Mouse (Mus musculus): ENCODE data around the gene Cldn3. TPM values are rescaled to one million over a fixed set of nuclear protein-coding genes. Genes with fewer than 3 reads are reported as not detected.

The Cldn3 gene
- total and polyA plus RNA-seq, 3 experiments: not detected

DNA sequence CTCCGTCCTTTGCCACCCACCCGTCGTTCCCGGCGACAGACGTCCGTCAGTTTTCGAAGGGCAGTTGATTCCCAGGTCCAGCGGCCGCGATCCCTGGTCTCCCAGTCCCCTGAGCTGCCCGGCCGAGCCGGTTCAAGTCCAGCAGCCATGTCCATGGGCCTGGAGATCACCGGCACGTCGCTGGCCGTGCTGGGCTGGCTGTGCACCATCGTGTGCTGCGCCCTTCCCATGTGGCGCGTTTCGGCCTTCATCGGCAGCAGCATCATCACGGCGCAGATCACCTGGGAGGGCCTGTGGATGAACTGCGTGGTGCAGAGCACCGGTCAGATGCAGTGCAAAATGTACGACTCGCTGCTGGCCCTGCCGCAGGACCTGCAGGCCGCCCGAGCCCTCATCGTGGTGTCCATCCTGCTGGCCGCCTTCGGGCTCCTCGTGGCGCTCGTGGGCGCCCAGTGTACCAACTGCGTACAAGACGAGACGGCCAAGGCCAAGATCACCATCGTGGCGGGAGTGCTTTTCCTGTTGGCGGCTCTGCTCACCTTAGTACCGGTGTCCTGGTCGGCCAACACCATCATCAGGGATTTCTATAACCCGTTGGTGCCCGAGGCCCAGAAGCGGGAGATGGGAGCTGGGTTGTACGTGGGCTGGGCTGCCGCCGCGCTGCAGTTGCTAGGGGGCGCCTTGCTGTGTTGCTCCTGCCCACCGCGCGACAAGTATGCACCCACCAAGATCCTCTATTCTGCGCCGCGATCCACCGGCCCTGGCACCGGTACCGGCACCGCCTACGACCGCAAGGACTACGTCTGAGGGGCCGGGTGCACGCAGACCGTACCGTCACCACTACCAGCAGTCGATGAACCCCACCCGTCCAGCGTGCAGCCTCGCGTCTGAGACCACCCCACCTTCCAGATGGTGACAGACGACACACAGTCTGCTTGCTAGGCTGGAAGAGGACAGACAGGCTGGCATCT lies 569 bp downstream of the Cldn3 start:
- 0 out of 4 replicates have a peak, but pooled peaks cover 0 to 3% of the 10 kb centered on the region in 2 experiments for H3K4me1 ChIP-seq (ENCODE audit: control insufficient read depth in 1 of 2, insufficient read depth in 2 of 2)
- no peak overlapping the region for H3K9ac ChIP-seq (ENCODE audit: insufficient read depth, low read depth)
- no peak overlapping the region for H3K4me3 ChIP-seq (replicated peaks in 1 of 3; ENCODE audit: low read depth in 2 of 3, low read length in 2 of 3, poor library complexity in 1 of 3)
- H3K9me3 ChIP-seq (replicated peaks; ENCODE audit: low read length): peaks cover 9% of the 10 kb centered on the region
- H3K4me2 ChIP-seq (ENCODE audit: insufficient read depth, low read depth, poor library complexity, severe bottlenecking): no peak overlapping the region
- in situ Hi-C loops (cut with MboI; ENCODE audit: low pct_ligation_motif_present, low pct_unique_long_range_greater_than_20kb, low sequenced_read_pairs) (no loop called here), dilution Hi-C loops (cut with MboI; ENCODE audit: extremely low pct_ligation_motif_present, extremely low pct_unique_long_range_greater_than_20kb, low sequenced_read_pairs) (no loop called here)
- no peak for TF ChIP-seq ZC3H11A (IDR thresholded peaks at IDR 0.05; ENCODE audit: low read depth, low read length)
- TF ChIP-seq JUN (IDR thresholded peaks at IDR 0.05; ENCODE audit: insufficient read depth, low read depth, low read length): no peak
- TF ChIP-seq USF2 (conservative IDR thresholded peaks at IDR 0.05; ENCODE audit: low read depth, low read length): no peak
- no peak for TF ChIP-seq NELFE (IDR thresholded peaks at IDR 0.05; ENCODE audit: low read depth, low read length)
- no peak for TF ChIP-seq SIN3A (IDR thresholded peaks at IDR 0.05; ENCODE audit: low read length)
- TF ChIP-seq CTCF (conservative IDR thresholded peaks at IDR 0.05 in 1 of 2, IDR thresholded peaks at IDR 0.05 in 1 of 2; ENCODE audit: low read depth in 2 of 2, low read length in 2 of 2): no peak
- TF ChIP-seq EP300 (IDR thresholded peaks at IDR 0.05; ENCODE audit: low read length): no peak
- no peak for TF ChIP-seq UBTF (IDR thresholded peaks at IDR 0.05; ENCODE audit: low read depth, low read length)
- H3K36me3 ChIP-seq (replicated peaks in 1 of 2; ENCODE audit: control insufficient read depth in 1 of 2, insufficient read depth in 1 of 2, low read length in 1 of 2): no peaks in the 10 kb centered on the region
- DNase-seq (ENCODE audit: extremely low read depth): no peak
- peaks cover 45% of the 10 kb centered on the region for H3K27me3 ChIP-seq (replicated peaks)
- no peaks in the 10 kb centered on the region for H3K79me2 ChIP-seq (replicated peaks; ENCODE audit: control insufficient read depth, extremely low read depth, insufficient read depth, poor library complexity, severe bottlenecking)
- no peak overlapping the region for H3K27ac ChIP-seq (ENCODE audit: insufficient read depth, low read depth)

DNA sequence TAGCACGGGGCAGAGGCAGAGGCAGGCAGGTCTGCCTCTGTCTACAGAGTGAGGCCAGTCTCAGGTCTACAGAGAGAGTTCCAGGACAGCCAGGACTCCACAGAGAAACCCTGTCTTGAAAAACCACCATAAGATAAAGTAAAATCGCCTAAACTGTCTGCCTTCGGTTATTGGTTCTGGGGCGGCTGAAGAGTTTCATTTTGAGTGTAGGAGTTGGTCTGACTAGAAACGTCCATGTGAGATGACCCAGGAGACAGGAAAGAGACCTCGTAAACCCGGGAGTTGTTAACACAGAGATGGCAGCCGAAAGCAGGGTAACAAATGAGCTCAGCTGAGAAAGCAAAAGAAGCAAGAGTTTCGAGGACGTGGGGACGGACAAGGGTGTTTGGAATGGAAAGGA lies 3.2 kb downstream of the Cldn3 start:
- Histone ChIP-seq H3K9me3 (replicated peaks; ENCODE audit: low read length) (peaks cover 9% of the 10 kb centered on the region), H3K36me3 (replicated peaks in 1 of 2; ENCODE audit: control insufficient read depth in 1 of 2, insufficient read depth in 1 of 2, low read length in 1 of 2) (no peaks in the 10 kb centered on the region), H3K9ac (ENCODE audit: insufficient read depth, low read depth) (0 out of 2 replicates have a peak overlapping the region, but pooled peaks have one; percentile 8), H3K27me3 (replicated peaks) (peaks cover 57% of the 10 kb centered on the region), H3K4me2 (ENCODE audit: insufficient read depth, low read depth, poor library complexity, severe bottlenecking) (peak overlapping the region; percentile 24), H3K27ac (ENCODE audit: insufficient read depth, low read depth) (no peak overlapping the region), H3K4me1 (ENCODE audit: control insufficient read depth in 1 of 2, insufficient read depth in 2 of 2) (0 out of 4 replicates have a peak, but pooled peaks cover 0 to 3% of the 10 kb centered on the region in 2 experiments), H3K4me3 (replicated peaks in 1 of 3; ENCODE audit: low read depth in 2 of 3, low read length in 2 of 3, poor library complexity in 1 of 3) (no peak overlapping the region), H3K79me2 (replicated peaks; ENCODE audit: control insufficient read depth, extremely low read depth, insufficient read depth, poor library complexity, severe bottlenecking) (no peaks in the 10 kb centered on the region)
- in situ Hi-C loops (cut with MboI; ENCODE audit: low pct_ligation_motif_present, low pct_unique_long_range_greater_than_20kb, low sequenced_read_pairs) (no loop called here), dilution Hi-C loops (cut with MboI; ENCODE audit: extremely low pct_ligation_motif_present, extremely low pct_unique_long_range_greater_than_20kb, low sequenced_read_pairs) (no loop called here)
- no peak for TF ChIP-seq NRF1 (IDR thresholded peaks at IDR 0.05; ENCODE audit: low read depth, low read length)
- TF ChIP-seq ZNF384 (IDR thresholded peaks at IDR 0.05; ENCODE audit: low read depth, low read length): no peak
- no peak for TF ChIP-seq SMC3 (IDR thresholded peaks at IDR 0.05; ENCODE audit: low read depth, low read length)
- no peak for TF ChIP-seq MAZ (IDR thresholded peaks at IDR 0.05; ENCODE audit: low read depth, low read length)
- no peak for TF ChIP-seq ZC3H11A (IDR thresholded peaks at IDR 0.05; ENCODE audit: low read depth, low read length)
- TF ChIP-seq UBTF (IDR thresholded peaks at IDR 0.05; ENCODE audit: low read depth, low read length): no peak
- TF ChIP-seq EP300 (IDR thresholded peaks at IDR 0.05; ENCODE audit: low read length): peak; percentile 48; the same call in 1 of the 2 replicates
- no peak for TF ChIP-seq SIN3A (IDR thresholded peaks at IDR 0.05; ENCODE audit: low read length)
- no peak for TF ChIP-seq HCFC1 (IDR thresholded peaks at IDR 0.05; ENCODE audit: low read depth, low read length)
- no peak for TF ChIP-seq RCOR1 (conservative IDR thresholded peaks at IDR 0.05; ENCODE audit: low read depth, low read length)
- no peak for TF ChIP-seq USF2 (conservative IDR thresholded peaks at IDR 0.05; ENCODE audit: low read depth, low read length)
- no peak for TF ChIP-seq MXI1 (IDR thresholded peaks at IDR 0.05; ENCODE audit: low read depth, low read length)
- TF ChIP-seq USF1 (IDR thresholded peaks at IDR 0.05; ENCODE audit: low read depth, low read length): no peak
- TF ChIP-seq TBP (conservative IDR thresholded peaks at IDR 0.05; ENCODE audit: low read depth, low read length): no peak
- TF ChIP-seq TCF12 (IDR thresholded peaks at IDR 0.05; ENCODE audit: low read depth, low read length): no peak
- TF ChIP-seq CHD1 (IDR thresholded peaks at IDR 0.05; ENCODE audit: low read depth, low read length): no peak
- TF ChIP-seq BHLHE40 (IDR thresholded peaks at IDR 0.05; ENCODE audit: low read depth, low read length): 0 out of 2 replicates have a peak, but pooled peaks have one; percentile 22
- TF ChIP-seq JUND (conservative IDR thresholded peaks at IDR 0.05; ENCODE audit: low read depth, low read length): peak; percentile 41; the same call in 1 of the 2 replicates
- no peak for TF ChIP-seq NELFE (IDR thresholded peaks at IDR 0.05; ENCODE audit: low read depth, low read length)
- no peak for TF ChIP-seq ELF1 (IDR thresholded peaks at IDR 0.05; ENCODE audit: low read depth, low read length)
- TF ChIP-seq POLR2AphosphoS2 (IDR thresholded peaks at IDR 0.05; ENCODE audit: low read depth, low read length): no peak
- TF ChIP-seq MYC (IDR thresholded peaks at IDR 0.05; ENCODE audit: low read depth, low read length): no peak
- no peak for TF ChIP-seq MEF2A (IDR thresholded peaks at IDR 0.05; ENCODE audit: borderline replicate concordance, low read depth, low read length)
- TF ChIP-seq IRF4 (IDR thresholded peaks at IDR 0.05; ENCODE audit: low read depth, low read length): peak; percentile 80
- TF ChIP-seq JUN (IDR thresholded peaks at IDR 0.05; ENCODE audit: insufficient read depth, low read depth, low read length): 0 out of 2 replicates have a peak, but pooled peaks have one; percentile 20
- DNase-seq (ENCODE audit: extremely low read depth): no peak

Measured in CH12.LX (cell line).